Mouse (Mus musculus): Measurements from ENCODE around the gene Pcsk2.

The Pcsk2 gene

GRCm38 (mm10) chr2:143644374-143644773 is 98.4 kb downstream of the Pcsk2 start:
- no peak for DNase-seq (ENCODE audit: low spot score in 2 of 2)

GRCm38 (mm10) chr2:143646001-143646400 is 100.0 kb downstream of the Pcsk2 start:
- no peak for DNase-seq (ENCODE audit: low spot score in 2 of 2)

GRCm38 (mm10) chr2:143654621-143655020 is 108.7 kb downstream of the Pcsk2 start:
- no peak for DNase-seq (ENCODE audit: low spot score in 2 of 2)

- no peak for DNase-seq (ENCODE audit: low spot score in 2 of 2)
Observed at GRCm38 (mm10) chr2:143656968-143657367, 111.0 kb downstream of the Pcsk2 start.

- no peak for DNase-seq (ENCODE audit: low spot score in 2 of 2)
Observed at GRCm38 (mm10) chr2:143666785-143667184, 120.8 kb downstream of the Pcsk2 start.

GRCm38 (mm10) chr2:143677869-143678268 is 131.9 kb downstream of the Pcsk2 start:
- no peak for DNase-seq (ENCODE audit: low spot score in 2 of 2)

GRCm38 (mm10) chr2:143679513-143679912 is 133.6 kb downstream of the Pcsk2 start:
- no peak for DNase-seq (ENCODE audit: low spot score in 2 of 2)

- DNase-seq (ENCODE audit: low spot score in 2 of 2): no peak
Observed at GRCm38 (mm10) chr2:143681873-143682555, 136.1 kb downstream of the Pcsk2 start.

GRCm38 (mm10) chr2:143683513-143683912 is 137.6 kb downstream of the Pcsk2 start:
- DNase-seq (ENCODE audit: low spot score in 2 of 2): no peak

GRCm38 (mm10) chr2:143691244-143691643 is 145.3 kb downstream of the Pcsk2 start:
- no peak for DNase-seq (ENCODE audit: low spot score in 2 of 2)

GRCm38 (mm10) chr2:143696026-143696557 is 150.1 kb downstream of the Pcsk2 start:
- DNase-seq (ENCODE audit: low spot score in 2 of 2): no peak

- DNase-seq (ENCODE audit: low spot score in 2 of 2): no peak
Observed at GRCm38 (mm10) chr2:143696704-143697103, 150.7 kb downstream of the Pcsk2 start.

- DNase-seq (ENCODE audit: low spot score in 2 of 2): no peak
Observed at GRCm38 (mm10) chr2:143701141-143701540, 155.2 kb downstream of the Pcsk2 start.

- no peak for DNase-seq (ENCODE audit: low spot score in 2 of 2)
Observed at GRCm38 (mm10) chr2:143702931-143703344, 157.0 kb downstream of the Pcsk2 start.

GRCm38 (mm10) chr2:143708205-143708604 is 162.2 kb downstream of the Pcsk2 start:
- DNase-seq (ENCODE audit: low spot score in 2 of 2): no peak

- no peak for DNase-seq (ENCODE audit: low spot score in 2 of 2)
Observed at GRCm38 (mm10) chr2:143709249-143709648, 163.3 kb downstream of the Pcsk2 start.

GRCm38 (mm10) chr2:143709979-143710378 is 164.0 kb downstream of the Pcsk2 start:
- DNase-seq (ENCODE audit: low spot score in 2 of 2): no peak

GRCm38 (mm10) chr2:143711886-143712285 is 165.9 kb downstream of the Pcsk2 start:
- DNase-seq (ENCODE audit: low spot score in 2 of 2): no peak

GRCm38 (mm10) chr2:143712901-143713300 is 166.9 kb downstream of the Pcsk2 start:
- DNase-seq (ENCODE audit: low spot score in 2 of 2): no peak

- no peak for DNase-seq (ENCODE audit: low spot score in 2 of 2)
Observed at GRCm38 (mm10) chr2:143713902-143714301, 167.9 kb downstream of the Pcsk2 start.

- no peak for DNase-seq (ENCODE audit: low spot score in 2 of 2)
Observed at GRCm38 (mm10) chr2:143715110-143715509, 169.2 kb downstream of the Pcsk2 start.

- DNase-seq (ENCODE audit: low spot score in 2 of 2): no peak
Observed at GRCm38 (mm10) chr2:143723231-143723630, 177.3 kb downstream of the Pcsk2 start.

GRCm38 (mm10) chr2:143724101-143724500 is 178.1 kb downstream of the Pcsk2 start:
- no peak for DNase-seq (ENCODE audit: low spot score in 2 of 2)

- DNase-seq (ENCODE audit: low spot score in 2 of 2): no peak
Observed at GRCm38 (mm10) chr2:143724720-143725119, 178.8 kb downstream of the Pcsk2 start.

Data from spleen, postnatal 10 days (tissue).